Mouse (Mus musculus): Measurements from ENCODE around the gene H2-T3.

DNA sequence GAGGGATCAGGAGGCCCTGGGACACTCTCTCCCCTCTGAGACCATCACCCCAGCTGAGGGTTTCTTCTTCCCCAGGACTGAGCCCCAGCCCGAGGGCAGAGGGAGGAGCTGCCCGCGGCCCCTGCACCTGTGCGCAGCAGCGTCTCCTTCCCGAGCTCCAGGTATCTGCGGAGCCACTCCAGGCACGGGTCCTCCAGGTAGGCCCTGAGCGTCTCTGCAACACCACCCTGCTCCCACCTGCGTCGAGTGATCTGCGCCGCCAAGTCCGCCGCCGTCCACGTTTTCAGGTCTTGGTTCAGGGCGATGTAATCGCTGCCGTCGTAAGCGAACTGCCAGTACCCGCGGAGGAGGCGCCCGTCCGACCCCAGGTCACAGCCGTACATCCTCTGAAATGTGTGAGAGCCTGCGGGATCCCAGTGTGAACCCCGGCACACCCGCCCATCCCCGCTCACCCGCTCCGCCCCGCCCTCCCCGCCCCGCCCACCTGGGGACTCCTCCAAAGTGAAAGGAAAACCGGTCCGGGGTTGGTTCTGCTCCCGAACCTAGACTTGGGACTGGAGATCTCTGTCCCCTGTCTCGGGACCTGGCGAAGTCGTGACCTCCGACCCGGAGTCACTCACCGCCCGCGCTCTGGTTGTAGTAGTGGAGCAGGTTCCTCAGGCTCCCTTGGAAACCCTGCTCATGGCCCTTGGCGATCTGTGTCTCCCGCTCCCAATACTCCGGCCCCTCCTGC is 22.6 kb downstream of the H2-T3 start:
- no peak for TF ChIP-seq EP300 (IDR thresholded peaks at IDR 0.05; ENCODE audit: insufficient read depth, low read depth, low read length)
- TF ChIP-seq CTCF (IDR thresholded peaks at IDR 0.05; ENCODE audit: low read depth, low read length): no peak
- TF ChIP-seq POLR2A (IDR thresholded peaks at IDR 0.05; ENCODE audit: insufficient read depth, low read length): no peak

Measured in ES-Bruce4 (cell line).